ENCODE assay signal across 9 mouse cellular contexts in the genomic region with DNA sequence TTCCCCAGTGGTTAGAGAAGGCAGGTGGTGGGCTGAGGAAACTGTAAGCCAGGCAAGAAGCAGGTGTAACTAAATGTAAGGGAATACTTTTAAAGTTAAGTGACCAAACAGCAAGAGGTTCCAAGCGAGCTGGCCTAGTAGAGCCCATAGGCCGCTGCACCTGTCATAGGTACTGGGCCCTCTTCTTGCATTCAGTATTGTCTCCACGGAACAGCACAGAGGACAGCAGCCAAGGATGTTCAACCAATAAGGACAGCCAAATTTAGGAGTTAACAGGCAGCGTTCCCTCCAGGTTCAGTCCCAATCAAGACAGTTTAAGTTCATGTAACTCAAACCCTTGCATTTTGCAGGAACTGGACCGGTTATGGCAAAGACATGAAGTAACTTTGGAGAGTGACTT. TPM values are rescaled to one million over a fixed set of nuclear protein-coding genes. Genes with fewer than 3 reads are reported as not detected.
DNase-seq lines count a peak whose midpoint lies in the region; ATAC-seq lines count a peak whose summit lies in the region.
"Had no signal": no experiment of that assay in that cellular context is flagged by ENCODE, and none has a peak within 500 bp of the region (broad histone marks: within the 10 kb centered on the region; RNA-seq: fewer than 3 reads in every experiment).

No protein-coding gene starts in this region.

- peaks cover 6% of the 10 kb centered on the region for H3K9me3 ChIP-seq in heart, embryonic 14.5 days (ENCODE audit: control insufficient read depth, low read length)
- H3K9me3 ChIP-seq in hindbrain, embryonic 12.5 days (replicated peaks), result no peaks in the 10 kb centered on the region
- no peaks in the 10 kb centered on the region for H3K9me3 ChIP-seq in midbrain, embryonic 14.5 days (ENCODE audit: control insufficient read depth, low read length)

- peak overlapping the region; percentile 15 to 93; a peak in 3 of 4 replicates for H3K4me3 ChIP-seq in heart, embryonic 14.5 days (ENCODE audit: control insufficient read depth in 1 of 2, insufficient read depth in 1 of 2, low read depth in 1 of 2, low read length in 2 of 2)
- peak overlapping the region; percentile 94; the same call in 1 of the 2 replicates for H3K4me3 ChIP-seq in hindbrain, embryonic 12.5 days
- H3K4me3 ChIP-seq in midbrain, embryonic 14.5 days (replicated peaks; ENCODE audit: low read depth, low read length), result peak overlapping the region; percentile 85; the same call in 1 of the 2 replicates

- no peak for DNase-seq in heart, postnatal 25 days (ENCODE audit: low spot score)
- peak; percentile 41 for DNase-seq in adipocyte (ENCODE audit: low spot score)
- no peak for DNase-seq in midbrain, embryonic 14.5 days
- no peak for DNase-seq in layer of hippocampus, adult 9-11 months
- DNase-seq in urinary bladder, postnatal 4 days (ENCODE audit: low spot score in 2 of 2), result no peak
- DNase-seq in urinary bladder, adult 18-20 months (ENCODE audit: low spot score in 2 of 2), result no peak

- H3K27me3 ChIP-seq in heart, embryonic 14.5 days (ENCODE audit: control insufficient read depth, insufficient read depth, low read length), result no peaks in the 10 kb centered on the region
- H3K27me3 ChIP-seq in hindbrain, embryonic 12.5 days, result no peaks in the 10 kb centered on the region
- H3K27me3 ChIP-seq in midbrain, embryonic 14.5 days (ENCODE audit: control insufficient read depth, insufficient read depth, low read length), result no peaks in the 10 kb centered on the region
- H3K27me3 ChIP-seq: Patski had no signal

- 28% methylated on average over 5 of the region's 5 CpGs for WGBS in heart, embryonic 14.5 days
- 27% methylated on average over 5 of the region's 5 CpGs for WGBS in hindbrain, embryonic 12.5 days
- 35% methylated on average over 5 of the region's 5 CpGs for whole genome bisulfite sequencing in midbrain, embryonic 14.5 days

- no peaks in the 10 kb centered on the region for H3K36me3 ChIP-seq in heart, embryonic 14.5 days (ENCODE audit: control insufficient read depth, insufficient read depth, low read length)
- no peaks in the 10 kb centered on the region for H3K36me3 ChIP-seq in hindbrain, embryonic 12.5 days
- no peaks in the 10 kb centered on the region for H3K36me3 ChIP-seq in midbrain, embryonic 14.5 days (ENCODE audit: control insufficient read depth, insufficient read depth, low read length)

- H3K27ac ChIP-seq in heart, embryonic 14.5 days (replicated peaks in 1 of 2; ENCODE audit: control insufficient read depth in 1 of 2, insufficient read depth in 1 of 2, low read depth in 2 of 2, low read length in 2 of 2), result peak overlapping the region in 1 of 2 experiments; percentile 96; a peak in 3 of 4 replicates
- H3K27ac ChIP-seq in hindbrain, embryonic 12.5 days, result no peak overlapping the region
- no peak overlapping the region for H3K27ac ChIP-seq in midbrain, embryonic 14.5 days (replicated peaks; ENCODE audit: low read depth, low read length)

- no peak for ATAC-seq in heart, embryonic 14.5 days (ENCODE audit: insufficient number of reproducible peaks, insufficient read depth, low FRiP score, low read depth)
- no peak for ATAC-seq in hindbrain, embryonic 12.5 days (ENCODE audit: low FRiP score)
- ATAC-seq in midbrain, embryonic 14.5 days (ENCODE audit: low FRiP score, low TSS enrichment), result no peak

- intact Hi-C loops in heart, postnatal 25 days (cut with DNase I), result loop anchor here (2.0 kb wide), 1 partner anchor 104 kb away; no protein-coding TSS in a partner anchor

- H3K4me2 ChIP-seq in heart, embryonic 14.5 days (ENCODE audit: low read length), result peak overlapping the region; percentile 65
- peak overlapping the region; percentile 71 for H3K4me2 ChIP-seq in hindbrain, embryonic 12.5 days (replicated peaks)
- H3K4me2 ChIP-seq in midbrain, embryonic 14.5 days (ENCODE audit: low read length), result peak overlapping the region; percentile 86

- peaks cover 5 to 27% of the 10 kb centered on the region in 2 experiments for H3K4me1 ChIP-seq in heart, embryonic 14.5 days (ENCODE audit: control insufficient read depth in 2 of 2, insufficient read depth in 2 of 2, low read length in 2 of 2)
- peaks cover 15% of the 10 kb centered on the region for H3K4me1 ChIP-seq in hindbrain, embryonic 12.5 days
- peaks cover 5% of the 10 kb centered on the region for H3K4me1 ChIP-seq in midbrain, embryonic 14.5 days (ENCODE audit: control insufficient read depth, insufficient read depth, low read length)

- peak overlapping the region; percentile 96 for H3K9ac ChIP-seq in heart, embryonic 14.5 days (ENCODE audit: low read length)
- no peak overlapping the region for H3K9ac ChIP-seq in hindbrain, embryonic 12.5 days
- H3K9ac ChIP-seq in midbrain, embryonic 14.5 days (replicated peaks; ENCODE audit: low read length), result no peak overlapping the region

RNA-seq across cellular contexts. Expression of a gene that starts 0.9 kb away (rescaled TPM):
- 16.5 and 21.3 TPM in 2 replicates for polyA plus RNA-seq in heart, embryonic 14.5 days (2014; fragmentation: Nextera tagmentation; extraction: Ambion mirVana)
- 10 to 100 TPM; 40.4 to 45.4 TPM for total RNA-seq in heart, postnatal 25 days (2021)
- polyA plus RNA-seq in hindbrain, embryonic 12.5 days (2016; fragmentation: Nextera tagmentation; extraction: Ambion mirVana), result 11.5 and 11.9 TPM in 2 replicates
- 6.4 and 7.5 TPM in 2 replicates for polyA plus RNA-seq in midbrain, embryonic 14.5 days (2014; fragmentation: Nextera tagmentation; extraction: Ambion mirVana)
